Mouse (Mus musculus) kidney, adult 2 months (tissue): ENCODE results near the gene Hmgn1. TPM values are rescaled to one million over a fixed set of nuclear protein-coding genes. Genes with fewer than 3 reads are reported as not detected.
A peak's percentile ranks its signal among the peaks of the same experiment; 100 is the strongest.

Source experiments
- DNase-seq: peaks from one replicate; pipeline ENCODE4 v3.0.0; 2021
- H3K27ac ChIP-seq: fragments of 200-500 bp; 2 replicates; pipeline ENCODE4 v1.5.1; 2012; ENCODE audit warnings: low read depth, low read length, control low read depth, inconsistent platforms; ENCODE audit not compliant: insufficient read depth
- H3K27me3 ChIP-seq: fragments of 200-500 bp; replicated peaks from 2 replicates; pipeline ENCODE4 v1.6.1; 2012; ENCODE audit warnings: mild to moderate bottlenecking, moderate library complexity, low read length, inconsistent platforms; ENCODE audit not compliant: control insufficient read depth, insufficient read depth
- H3K36me3 ChIP-seq: fragments of 200-500 bp; 2 replicates; pipeline ENCODE4 v1.6.1; 2012; ENCODE audit warnings: mild to moderate bottlenecking, moderate library complexity, low read length, inconsistent platforms; ENCODE audit not compliant: control insufficient read depth, insufficient read depth
- H3K4me1 ChIP-seq: fragments of 200-500 bp; 2 replicates; pipeline ENCODE4 v1.6.1; 2011; ENCODE audit warnings: low read length; ENCODE audit not compliant: control insufficient read depth, insufficient read depth
- H3K4me3 ChIP-seq: fragments of 200-500 bp; 2 replicates; pipeline ENCODE4 v1.5.1; 2011; ENCODE audit warnings: mild to moderate bottlenecking, low read depth, low read length, control low read depth; ENCODE audit not compliant: insufficient read depth
- CTCF ChIP-seq: fragments of 200-500 bp; conservative IDR thresholded peaks from 2 replicates; pipeline ENCODE4 v1.5.1; 2011; ENCODE audit warnings: low read depth, mild to moderate bottlenecking, control low read depth, low read length, moderate library complexity, mixed read lengths; ENCODE audit not compliant: insufficient read depth, insufficient read length
- POLR2A ChIP-seq: fragments of 200-500 bp; IDR thresholded peaks from one replicate; pipeline ENCODE4 v1.6.1; 2011; ENCODE audit warnings: low read depth, low read length, control low read depth
- WGBS: fragments of 180-500 bp; shearing (Covaris S2); methylation state at CpG from one replicate; pipeline ENCODE4 v1.1.7; 2018; 5-methylcytosine and 5-hydroxymethylcytosine counted together
- polyA plus RNA-seq: library from polyadenylated mRNA; depleted of rRNA; stranded (reverse); fragments of >200 nt; gene quantifications from 2 replicates; pipeline ENCODE4 v1.2.3, GENCODE M21; 2012; rRNA removed

Hmgn1 gene
- 23.3 and 36.4 TPM in 2 replicates for polyA plus RNA-seq

GRCm38 (mm10) chr16:96127657-96128344, at the start of gene Hmgn1:
TSS of gene Hmgn1 (minus strand) at chr16:96127729.
- under 1% methylated on average over 68 of the region's 72 CpGs for WGBS
- DNase-seq: peak; percentile 99
- Histone ChIP-seq H3K36me3 (no peaks in the 10 kb centered on the region; the same call in 1 of the 2 replicates), H3K4me1 (peaks cover 7% of the 10 kb centered on the region; the same call in 1 of the 2 replicates), H3K27ac (peak within 1 kb of the TSS; percentile 89), H3K27me3 (no peaks in the 10 kb centered on the region), H3K4me3 (peak within 1 kb of the TSS; percentile 85)
- TF ChIP-seq CTCF: no peak
- TF ChIP-seq POLR2A: peak; percentile 61

GRCm38 (mm10) chr16:96175399-96175798, 47.9 kb upstream of the Hmgn1 start:
- no peak for TF ChIP-seq POLR2A
- no peak for TF ChIP-seq CTCF
- Histone ChIP-seq H3K36me3 (no peaks in the 10 kb centered on the region), H3K27me3 (no peaks in the 10 kb centered on the region), H3K27ac (no peak overlapping the region), H3K4me1 (no peaks in the 10 kb centered on the region), H3K4me3 (no peak overlapping the region)
- WGBS: 39% methylated on average over 2 of the region's 2 CpGs
- DNase-seq: no peak

- DNase-seq: no peak
- Histone ChIP-seq H3K4me1 (no peaks in the 10 kb centered on the region), H3K36me3 (no peaks in the 10 kb centered on the region), H3K27me3 (no peaks in the 10 kb centered on the region), H3K27ac (no peak overlapping the region), H3K4me3 (no peak overlapping the region)
- WGBS: 71% methylated on average over 8 of the region's 8 CpGs
- TF ChIP-seq CTCF (no peak), POLR2A (no peak)
Observed at GRCm38 (mm10) chr16:96173648-96174047, 46.1 kb upstream of the Hmgn1 start.

- no peak for DNase-seq
- TF ChIP-seq CTCF (no peak), POLR2A (no peak)
- Histone ChIP-seq H3K27me3 (no peaks in the 10 kb centered on the region), H3K4me1 (no peaks in the 10 kb centered on the region), H3K4me3 (no peak overlapping the region), H3K27ac (no peak overlapping the region), H3K36me3 (no peaks in the 10 kb centered on the region)
- WGBS: 92% methylated on average over 4 of the region's 4 CpGs
Observed at GRCm38 (mm10) chr16:96168837-96169236, 41.3 kb upstream of the Hmgn1 start.

- 84% methylated on average over 4 of the region's 4 CpGs for WGBS
- no peak for DNase-seq
- no peak for TF ChIP-seq CTCF
- no peak for TF ChIP-seq POLR2A
- Histone ChIP-seq H3K36me3 (no peaks in the 10 kb centered on the region), H3K27me3 (no peaks in the 10 kb centered on the region), H3K4me1 (no peaks in the 10 kb centered on the region), H3K4me3 (no peak overlapping the region), H3K27ac (no peak overlapping the region)
Observed at GRCm38 (mm10) chr16:96165723-96166264, 38.3 kb upstream of the Hmgn1 start.

- Histone ChIP-seq H3K4me3 (no peak overlapping the region), H3K27me3 (no peaks in the 10 kb centered on the region), H3K36me3 (no peaks in the 10 kb centered on the region), H3K4me1 (no peaks in the 10 kb centered on the region), H3K27ac (no peak overlapping the region)
- no peak for DNase-seq
- 74% methylated on average over 4 of the region's 4 CpGs for WGBS
- no peak for TF ChIP-seq CTCF
- no peak for TF ChIP-seq POLR2A
Observed at GRCm38 (mm10) chr16:96161336-96161735, 33.8 kb upstream of the Hmgn1 start.

- no peak overlapping the region for H3K4me3 ChIP-seq
- TF ChIP-seq CTCF: no peak
- TF ChIP-seq POLR2A: no peak
- no peak for DNase-seq
- H3K27me3 ChIP-seq: no peaks in the 10 kb centered on the region
- WGBS: 46% methylated on average over 1 of the region's 1 CpGs
- H3K4me1 ChIP-seq: no peaks in the 10 kb centered on the region
- H3K36me3 ChIP-seq: no peaks in the 10 kb centered on the region
- H3K27ac ChIP-seq: no peak overlapping the region
Observed at GRCm38 (mm10) chr16:96160927-96161326, 33.4 kb upstream of the Hmgn1 start.
